Mouse (Mus musculus) heart, adult 2 months (tissue): Measurements from ENCODE around the gene Gm10392.

Source experiments
- CTCF ChIP-seq: fragments of 200-600 bp; IDR thresholded peaks from 2 replicates; pipeline ENCODE4 v1.8.1; 2022; ENCODE audit warnings: antibody characterized with exemption, mild to moderate bottlenecking, moderate library complexity
- EP300 ChIP-seq: fragments of 200-500 bp; IDR thresholded peaks from 2 replicates; pipeline ENCODE4 v1.6.1; 2011; ENCODE audit warnings: low read depth, low read length, control low read depth; ENCODE audit not compliant: insufficient read depth
- POLR2A ChIP-seq: fragments of 200-500 bp; IDR thresholded peaks from 2 replicates; pipeline ENCODE4 v1.6.1; 2011; ENCODE audit warnings: mild to moderate bottlenecking, low read depth, low read length, control low read depth; ENCODE audit not compliant: insufficient read depth

GRCm38 (mm10) chr11:77486798-77487197, 32.2 kb downstream of the Gm10392 start:
- TF ChIP-seq CTCF (no peak), EP300 (no peak), POLR2A (no peak)
